Mouse (Mus musculus) ES-Bruce4 (cell line): ENCODE measurements around the gene Plod1.

ENCODE experiments used
- CTCF ChIP-seq: IDR thresholded peaks from one replicate; pipeline ENCODE4 v1.8.1; 2011; ENCODE audit warnings: low read depth, low read length
- EP300 ChIP-seq: IDR thresholded peaks from 2 replicates; pipeline ENCODE4 v1.6.1; 2011; ENCODE audit warnings: low read depth, low read length; ENCODE audit not compliant: insufficient read depth

GRCm38 (mm10) chr4:147936331-147936954 is at the start of gene Plod1:
- TF ChIP-seq CTCF (peak; percentile 16), EP300 (no peak)
